Comparison of ENCODE assay signal across 9 mouse cellular contexts in genomic region chr13:53442168-53442980, GRCm38 (mm10). TPM values are rescaled to one million over a fixed set of nuclear protein-coding genes. Genes with fewer than 3 reads are reported as not detected.
A peak's percentile ranks its signal among the peaks of the same experiment; 100 is the strongest.
DNase-seq lines count a peak whose midpoint lies in the region; ATAC-seq and TF ChIP-seq lines count a peak whose summit lies in the region.
"Had no signal": no experiment of that assay in that cellular context is flagged by ENCODE, and none has a peak within 500 bp of the region (broad histone marks: within the 10 kb centered on the region; RNA-seq: fewer than 3 reads in every experiment).

No protein-coding gene starts in this region.

- H3K36me3 ChIP-seq in lung, embryonic 16.5 days (ENCODE audit: control insufficient read depth, insufficient read depth, low read length): no peaks in the 10 kb centered on the region
- H3K36me3 ChIP-seq in neural tube, embryonic 14.5 days (ENCODE audit: control insufficient read depth, insufficient read depth, low read length): no peaks in the 10 kb centered on the region

- 37% methylated on average over 25 of the region's 25 CpGs for WGBS in lung, embryonic 16.5 days
- 33% methylated on average over 25 of the region's 25 CpGs for WGBS in lung, adult 2 months
- WGBS in neural tube, embryonic 14.5 days: 32% methylated on average over 25 of the region's 25 CpGs

- no peak for TF ChIP-seq CTCF in lung, adult 2 months (IDR thresholded peaks at IDR 0.05; ENCODE audit: insufficient read depth, low read length)

- no peak for ATAC-seq in lung, embryonic 16.5 days (ENCODE audit: low read depth)
- ATAC-seq in hematopoietic stem cell, adult 5-6 weeks (replicated peaks in 1 of 2; ENCODE audit: insufficient read depth in 1 of 2, low FRiP score in 2 of 2, low TSS enrichment in 1 of 2, low read depth in 1 of 2, poor library complexity in 2 of 2, severe bottlenecking in 2 of 2): peak; percentile 40 to 45; a peak in 1 of 4 replicates
- 0 out of 2 replicates have a peak, but pooled peaks have one; percentile 24 for ATAC-seq in neural tube, embryonic 14.5 days (ENCODE audit: low read depth)
- no peak for ATAC-seq in activated CD4-positive, CD25-positive, alpha-beta regulatory T cell, adult 4 months

- intact Hi-C loops in left cerebral cortex, postnatal 4 days (cut with DNase I): loop anchor here (2.0 to 5.0 kb wide), 2 partner anchors 245 to 322 kb away; no protein-coding TSS in a partner anchor

- no peaks in the 10 kb centered on the region for H3K4me1 ChIP-seq in lung, embryonic 16.5 days (replicated peaks; ENCODE audit: control insufficient read depth, insufficient read depth, low read length)
- no peaks in the 10 kb centered on the region for H3K4me1 ChIP-seq in lung, adult 2 months (ENCODE audit: control insufficient read depth, insufficient read depth, low read length)
- H3K4me1 ChIP-seq in neural tube, embryonic 14.5 days (ENCODE audit: control insufficient read depth, insufficient read depth, low read length): peaks cover 3% of the 10 kb centered on the region; the same call in 1 of the 2 replicates

- H3K27me3 ChIP-seq in lung, embryonic 16.5 days (ENCODE audit: control insufficient read depth, insufficient read depth, low read depth, low read length): no peaks in the 10 kb centered on the region
- H3K27me3 ChIP-seq in neural tube, embryonic 14.5 days (ENCODE audit: control insufficient read depth, insufficient read depth, low read length): no peaks in the 10 kb centered on the region

- DNase-seq in lung, adult 2 months: no peak
- DNase-seq in embryo, embryonic 11.5 days (ENCODE audit: low read depth, low spot score): peak; percentile 34
- peak; percentile 65 for DNase-seq in left cerebral cortex, postnatal 4 days
- no peak for DNase-seq in ovary, adult 18-20 months (ENCODE audit: low spot score)

- H3K27ac ChIP-seq in lung, embryonic 16.5 days (ENCODE audit: low read length): no peak overlapping the region
- no peak overlapping the region for H3K27ac ChIP-seq in neural tube, embryonic 14.5 days (ENCODE audit: low read depth, low read length)

- H3K4me2 ChIP-seq in lung, embryonic 16.5 days (ENCODE audit: low read depth, low read length): peak overlapping the region; percentile 33; the same call in 1 of the 2 replicates
- H3K4me2 ChIP-seq in neural tube, embryonic 14.5 days (ENCODE audit: low read depth, low read length): peak overlapping the region; percentile 42

- TF ChIP-seq POLR2A in lung, adult 2 months (IDR thresholded peaks at IDR 0.05; ENCODE audit: borderline replicate concordance, extremely low read depth, low read depth, low read length): no peak

- no peak overlapping the region for H3K4me3 ChIP-seq in lung, embryonic 16.5 days (ENCODE audit: low read length)
- no peak overlapping the region for H3K4me3 ChIP-seq in lung, adult 2 months (replicated peaks; ENCODE audit: extremely low read depth, low read depth, low read length)
- H3K4me3 ChIP-seq in neural tube, embryonic 14.5 days (ENCODE audit: low read depth, low read length): peak overlapping the region; percentile 18; the same call in 1 of the 2 replicates

- no peak overlapping the region for H3K9ac ChIP-seq in lung, embryonic 16.5 days (ENCODE audit: low read length)
- no peak overlapping the region for H3K9ac ChIP-seq in neural tube, embryonic 14.5 days (replicated peaks; ENCODE audit: low read depth, low read length)

- no peaks in the 10 kb centered on the region for H3K9me3 ChIP-seq in lung, embryonic 16.5 days (ENCODE audit: control insufficient read depth, low read length)
- no peaks in the 10 kb centered on the region for H3K9me3 ChIP-seq in neural tube, embryonic 14.5 days (ENCODE audit: control insufficient read depth, low read length)

RNA-seq across cellular contexts. Expression of gene Msx2, which starts 30.5 kb away (rescaled TPM):
- polyA plus RNA-seq in lung, embryonic 16.5 days (2015; fragmentation: Nextera tagmentation; extraction: Ambion mirVana): 0.33 and 0.50 TPM in 2 replicates
- not detected in 2 replicates for polyA plus RNA-seq in lung, adult 2 months (2012; rRNA removed)
- not detected in 2 replicates for total RNA-seq in hematopoietic stem cell, adult 5-6 weeks (2017)
- total RNA-seq in left cerebral cortex, postnatal 4 days (2021): under 1 TPM; 0.60 to 0.74 TPM
- polyA plus RNA-seq in neural tube, embryonic 14.5 days (2014; fragmentation: Nextera tagmentation; extraction: Ambion mirVana): 0.44 and 0.76 TPM in 2 replicates
- polyA plus RNA-seq in activated CD4-positive, CD25-positive, alpha-beta regulatory T cell, adult 4 months (2017; shearing (Covaris generic)): not detected
- total RNA-seq: neutrophil, adult 5-6 weeks had no signal

Comparison
In these comparisons a context has a peak if more than half of its experiments do, and no peak if none do; other contexts are left out.
1. ATAC-seq: peak in hematopoietic stem cell, adult 5-6 weeks (2 of 2) and neural tube, embryonic 14.5 days (single experiment); none in lung, embryonic 16.5 days (single experiment) and activated CD4-positive, CD25-positive, alpha-beta regulatory T cell, adult 4 months (single experiment).
2. DNase-seq: peak in embryo, embryonic 11.5 days (single experiment) and left cerebral cortex, postnatal 4 days (single experiment); none in lung, adult 2 months (single experiment) and ovary, adult 18-20 months (single experiment).